Mouse (Mus musculus): ENCODE data around the gene Il6st. TPM values are rescaled to one million over a fixed set of nuclear protein-coding genes. Genes with fewer than 3 reads are reported as not detected.
A peak's percentile ranks its signal among the peaks of the same experiment; 100 is the strongest.

Il6st gene
- total RNA-seq, 2 experiments from 2014 or later: 261 TPM

GRCm38 (mm10) chr13:112527186-112527585 lies 63.3 kb downstream of the Il6st start:
- no peak for DNase-seq

- DNase-seq: peak; percentile 88
Observed at GRCm38 (mm10) chr13:112529893-112530292, 66.0 kb downstream of the Il6st start.

GRCm38 (mm10) chr13:112532235-112532634 lies 68.4 kb downstream of the Il6st start:
- no peak for DNase-seq

GRCm38 (mm10) chr13:112533556-112533955 lies 69.7 kb downstream of the Il6st start:
- DNase-seq: peak; percentile 68

- no peak for DNase-seq
Observed at GRCm38 (mm10) chr13:112536611-112537010, 72.7 kb downstream of the Il6st start.

- DNase-seq: no peak
Observed at GRCm38 (mm10) chr13:112537065-112537464, 73.2 kb downstream of the Il6st start.

- DNase-seq: peak; percentile 22
Observed at GRCm38 (mm10) chr13:112540616-112541015, 76.7 kb downstream of the Il6st start.

GRCm38 (mm10) chr13:112541223-112541975 lies 77.5 kb downstream of the Il6st start:
- no peak for DNase-seq

- no peak for DNase-seq
Observed at GRCm38 (mm10) chr13:112551641-112552548, 88.0 kb downstream of the Il6st start.

GRCm38 (mm10) chr13:112553304-112553703 lies 89.4 kb downstream of the Il6st start:
- DNase-seq: no peak

- DNase-seq: no peak
Observed at GRCm38 (mm10) chr13:112556501-112556900, 92.6 kb downstream of the Il6st start.

Other genes with a start within 250 kb of the Il6st start
- 1 to 10 TPM; 2.3 to 3.7 TPM for gene Ankrd55, start 175.6 kb upstream of the Il6st start, total RNA-seq (2021)
- gene Il31ra, start 130.3 kb downstream of the Il6st start, total RNA-seq (2021): under 1 TPM; 0.21 to 0.27 TPM
- gene Ddx4, start 188.4 kb downstream of the Il6st start, total RNA-seq (2021): under 1 TPM; 0.15 to 0.39 TPM
- 10 to 100 TPM; 13.1 to 28.0 TPM for gene Slc38a9, start 196.7 kb downstream of the Il6st start, total RNA-seq (2021)

Measured in adrenal gland, postnatal 10 days (tissue).